Mouse (Mus musculus) lung, embryonic 15.5 days (tissue): Measurements from ENCODE around the gene Erh. TPM values are rescaled to one million over a fixed set of nuclear protein-coding genes. Genes with fewer than 3 reads are reported as not detected.

ENCODE experiments used
- ATAC-seq: fragments of 200-750 bp; cut with Nextera tagmentation; 2 replicates; pipeline ENCODE4 v1.8.0; 2017; ENCODE audit warnings: moderate number of reproducible peaks, borderline replicate concordance; ENCODE audit not compliant: low FRiP score, low TSS enrichment; ENCODE audit errors: extremely low read depth
- H3K27ac ChIP-seq: fragments of 300-500 bp; sonication (generic); 2 replicates; pipeline ENCODE4 v1.5.1; 2015; ENCODE audit warnings: moderate library complexity, mild to moderate bottlenecking, inconsistent platforms
- H3K27me3 ChIP-seq: fragments of 300-500 bp; sonication (generic); 2 replicates; pipeline ENCODE4 v1.6.1; 2015; ENCODE audit warnings: inconsistent platforms
- H3K36me3 ChIP-seq: fragments of 300-500 bp; sonication (generic); 2 replicates; pipeline ENCODE4 v1.6.1; 2015; ENCODE audit warnings: inconsistent platforms
- H3K4me1 ChIP-seq: fragments of 300-500 bp; sonication (generic); 2 replicates; pipeline ENCODE4 v1.6.1; 2015; ENCODE audit warnings: inconsistent platforms
- H3K4me2 ChIP-seq: fragments of 300-500 bp; sonication (generic); 2 replicates; pipeline ENCODE4 v1.6.1; 2015; ENCODE audit warnings: inconsistent platforms, mild to moderate bottlenecking, moderate library complexity
- H3K4me3 ChIP-seq: fragments of 300-500 bp; sonication (generic); 2 replicates; pipeline ENCODE4 v1.5.1; 2015; ENCODE audit warnings: mild to moderate bottlenecking, inconsistent platforms
- H3K9ac ChIP-seq: fragments of 300-500 bp; sonication (generic); 2 replicates; pipeline ENCODE4 v1.6.1; 2015; ENCODE audit warnings: inconsistent platforms
- H3K9me3 ChIP-seq: fragments of 300-500 bp; sonication (generic); 2 replicates; pipeline ENCODE4 v1.6.1; 2016; ENCODE audit warnings: inconsistent platforms
- WGBS: fragments of 180-500 bp; shearing (Covaris S2); methylation state at CpG from one replicate; pipeline ENCODE4 v1.1.7; 2015; 5-methylcytosine and 5-hydroxymethylcytosine counted together
- polyA plus RNA-seq: library from polyadenylated mRNA; unstranded; fragments of >200 nt; fragmentation: Nextera tagmentation; extraction: Ambion mirVana; gene quantifications from 2 replicates; pipeline ENCODE4 v1.2.1, GENCODE M21; 2015

Erh gene
- polyA plus RNA-seq, 1 experiment from 2014 or later: 326 TPM

GRCm38 (mm10) chr12:80663935-80664334 lies 19.8 kb upstream of the Erh start:
- Histone ChIP-seq H3K4me1 (peaks cover 12% of the 10 kb centered on the region), H3K27ac (no peak overlapping the region), H3K4me2 (no peak overlapping the region), H3K4me3 (no peak overlapping the region), H3K27me3 (no peaks in the 10 kb centered on the region), H3K9ac (no peak overlapping the region), H3K36me3 (peaks cover 24% of the 10 kb centered on the region), H3K9me3 (no peaks in the 10 kb centered on the region)
- no peak for ATAC-seq
- 26% methylated on average over 2 of the region's 2 CpGs for WGBS

- no peak overlapping the region for H3K4me3 ChIP-seq
- H3K4me2 ChIP-seq: no peak overlapping the region
- no peaks in the 10 kb centered on the region for H3K9me3 ChIP-seq
- H3K27me3 ChIP-seq: no peaks in the 10 kb centered on the region
- no peak overlapping the region for H3K27ac ChIP-seq
- no peak for ATAC-seq
- H3K4me1 ChIP-seq: peaks cover 19% of the 10 kb centered on the region
- H3K9ac ChIP-seq: no peak overlapping the region
- peaks cover 14% of the 10 kb centered on the region; the same call in 1 of the 2 replicates for H3K36me3 ChIP-seq
- WGBS: 65% methylated on average over 10 of the region's 10 CpGs
Observed at GRCm38 (mm10) chr12:80662322-80662721, 18.2 kb upstream of the Erh start.

- H3K4me2 ChIP-seq: peak overlapping the region; percentile 12
- H3K36me3 ChIP-seq: peaks cover 7% of the 10 kb centered on the region; the same call in 1 of the 2 replicates
- 59% methylated on average over 6 of the region's 6 CpGs for WGBS
- peaks cover 25% of the 10 kb centered on the region for H3K4me1 ChIP-seq
- ATAC-seq: no peak
- no peaks in the 10 kb centered on the region for H3K9me3 ChIP-seq
- H3K27ac ChIP-seq: peak overlapping the region; percentile 32
- H3K4me3 ChIP-seq: no peak overlapping the region
- H3K9ac ChIP-seq: no peak overlapping the region
- no peaks in the 10 kb centered on the region for H3K27me3 ChIP-seq
Observed at GRCm38 (mm10) chr12:80658661-80659060, 14.5 kb upstream of the Erh start.

- Histone ChIP-seq H3K36me3 (no peaks in the 10 kb centered on the region), H3K4me1 (peaks cover 18% of the 10 kb centered on the region; the same call in 1 of the 2 replicates), H3K9me3 (no peaks in the 10 kb centered on the region), H3K4me2 (no peak overlapping the region), H3K9ac (no peak overlapping the region), H3K4me3 (no peak overlapping the region), H3K27me3 (no peaks in the 10 kb centered on the region), H3K27ac (no peak overlapping the region)
- 78% methylated on average over 3 of the region's 3 CpGs for WGBS
- no peak for ATAC-seq
Observed at GRCm38 (mm10) chr12:80654659-80655025, 10.5 kb upstream of the Erh start.

- 71% methylated on average over 7 of the region's 7 CpGs for WGBS
- no peak overlapping the region for H3K9ac ChIP-seq
- H3K27me3 ChIP-seq: no peaks in the 10 kb centered on the region
- peaks cover 14% of the 10 kb centered on the region; the same call in 1 of the 2 replicates for H3K4me1 ChIP-seq
- H3K36me3 ChIP-seq: 0 out of 2 replicates have a peak, but pooled peaks cover 2% of the 10 kb centered on the region
- no peak overlapping the region for H3K4me2 ChIP-seq
- peak overlapping the region; percentile 50 for H3K27ac ChIP-seq
- H3K4me3 ChIP-seq: no peak overlapping the region
- no peaks in the 10 kb centered on the region for H3K9me3 ChIP-seq
- no peak for ATAC-seq
Observed at GRCm38 (mm10) chr12:80653951-80654658, 10.0 kb upstream of the Erh start.

GRCm38 (mm10) chr12:80646377-80646776 lies 2.2 kb upstream of the Erh start:
- no peak for ATAC-seq
- WGBS: 84% methylated on average over 3 of the region's 3 CpGs
- H3K9ac ChIP-seq: no peak overlapping the region
- H3K27ac ChIP-seq: no peak overlapping the region
- peaks cover 18% of the 10 kb centered on the region for H3K36me3 ChIP-seq
- no peaks in the 10 kb centered on the region for H3K27me3 ChIP-seq
- H3K4me1 ChIP-seq: peaks cover 26% of the 10 kb centered on the region
- H3K9me3 ChIP-seq: no peaks in the 10 kb centered on the region
- H3K4me3 ChIP-seq: no peak overlapping the region
- peak overlapping the region; percentile 84 for H3K4me2 ChIP-seq

GRCm38 (mm10) chr12:80644506-80644868 lies 346 bp upstream of the Erh start:
- peaks cover 35% of the 10 kb centered on the region for H3K36me3 ChIP-seq
- ATAC-seq: no peak
- peak overlapping the region; percentile 84 for H3K4me2 ChIP-seq
- WGBS: 4% methylated on average over 18 of the region's 18 CpGs
- H3K4me3 ChIP-seq: peak overlapping the region; percentile 71
- H3K9ac ChIP-seq: peak overlapping the region; percentile 66
- peaks cover 26% of the 10 kb centered on the region for H3K4me1 ChIP-seq
- H3K9me3 ChIP-seq: no peaks in the 10 kb centered on the region
- H3K27ac ChIP-seq: peak overlapping the region; percentile 85; the same call in 1 of the 2 replicates
- no peaks in the 10 kb centered on the region for H3K27me3 ChIP-seq

- no peaks in the 10 kb centered on the region for H3K27me3 ChIP-seq
- WGBS: 2% methylated on average over 44 of the region's 48 CpGs
- peak overlapping the region; percentile 71 for H3K4me3 ChIP-seq
- peak overlapping the region; percentile 66 for H3K9ac ChIP-seq
- peak overlapping the region; percentile 74 for H3K4me2 ChIP-seq
- H3K4me1 ChIP-seq: peaks cover 26% of the 10 kb centered on the region
- peaks cover 42% of the 10 kb centered on the region for H3K36me3 ChIP-seq
- no peaks in the 10 kb centered on the region for H3K9me3 ChIP-seq
- H3K27ac ChIP-seq: peak overlapping the region; percentile 85
- peak; percentile 80 for ATAC-seq
Observed at GRCm38 (mm10) chr12:80642725-80643692, 1.1 kb downstream of the Erh start.

GRCm38 (mm10) chr12:80631790-80632189 lies 12.4 kb downstream of the Erh start:
- ATAC-seq: no peak
- WGBS: 77% methylated on average over 5 of the region's 5 CpGs
- H3K9me3 ChIP-seq: no peaks in the 10 kb centered on the region

GRCm38 (mm10) chr12:80620501-80620900 lies 23.6 kb downstream of the Erh start:
- Histone ChIP-seq H3K4me2 (no peak overlapping the region), H3K4me1 (peaks cover 7% of the 10 kb centered on the region; the same call in 1 of the 2 replicates), H3K4me3 (no peak overlapping the region), H3K27me3 (no peaks in the 10 kb centered on the region), H3K36me3 (no peaks in the 10 kb centered on the region), H3K9me3 (no peaks in the 10 kb centered on the region), H3K27ac (no peak overlapping the region), H3K9ac (no peak overlapping the region)
- no peak for ATAC-seq
- 72% methylated on average over 5 of the region's 5 CpGs for WGBS

More at GRCm38 (mm10) chr12:80631790-80632189, 12.4 kb downstream of the Erh start:
- H3K27me3 ChIP-seq: no peaks in the 10 kb centered on the region
- no peak overlapping the region for H3K4me2 ChIP-seq
- peaks cover 58% of the 10 kb centered on the region for H3K36me3 ChIP-seq
- no peak overlapping the region for H3K9ac ChIP-seq
- H3K27ac ChIP-seq: no peak overlapping the region
- H3K4me3 ChIP-seq: no peak overlapping the region
- no peaks in the 10 kb centered on the region for H3K4me1 ChIP-seq

GRCm38 (mm10) chr12:80615371-80616257 lies 28.5 kb downstream of the Erh start:
- Histone ChIP-seq H3K4me1 (peaks cover 15% of the 10 kb centered on the region; the same call in 1 of the 2 replicates), H3K9ac (no peak overlapping the region), H3K9me3 (no peaks in the 10 kb centered on the region), H3K27ac (peak overlapping the region; percentile 34), H3K36me3 (no peaks in the 10 kb centered on the region), H3K4me3 (no peak overlapping the region), H3K4me2 (no peak overlapping the region), H3K27me3 (no peaks in the 10 kb centered on the region)
- no peak for ATAC-seq
- 41% methylated on average over 7 of the region's 7 CpGs for WGBS
